Mouse (Mus musculus) erythroblast, embryonic 14.5 days (primary cell): ENCODE measurements around the gene Taldo1.

ENCODE experiments used
- GATA1 ChIP-seq: IDR thresholded peaks from 2 replicates; pipeline ENCODE4 v1.6.1; 2012; ENCODE audit warnings: low read length, inconsistent platforms, mixed read lengths
- TAL1 ChIP-seq: IDR thresholded peaks from 3 replicates; pipeline ENCODE4 v1.6.1; 2012; ENCODE audit warnings: low read length, inconsistent platforms, mixed read lengths

- TF ChIP-seq GATA1 = peak; percentile 45; the same call in 1 of the 2 replicates
- no peak for TF ChIP-seq TAL1
Observed at GRCm38 (mm10) chr7:141391625-141392551, at the start of gene Taldo1.
